ENCODE assay signal across 17 mouse cellular contexts in the genomic region with DNA sequence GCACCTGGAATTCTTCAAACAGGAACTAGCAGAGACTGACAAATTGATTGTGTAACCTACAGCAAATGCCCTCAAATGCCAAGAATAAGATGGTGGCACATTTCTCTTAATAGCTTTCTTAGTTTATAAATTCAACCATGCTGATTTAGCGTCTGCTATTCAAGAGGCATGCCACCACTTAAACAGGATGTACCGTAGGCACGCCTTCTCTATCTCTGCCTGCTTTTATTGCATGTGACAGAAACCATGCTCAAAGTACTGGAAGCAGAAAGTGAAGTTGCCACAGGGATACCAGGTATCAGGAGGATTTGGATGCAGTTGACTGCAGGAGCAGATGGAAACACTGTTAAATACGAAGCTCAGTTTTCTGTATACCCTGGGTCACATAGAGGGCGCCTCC.
A peak's percentile ranks its signal among the peaks of the same experiment; 100 is the strongest.
DNase-seq lines count a peak whose midpoint lies in the region; ATAC-seq lines count a peak whose summit lies in the region.
"Had no signal": no experiment of that assay in that cellular context is flagged by ENCODE, and none has a peak within 500 bp of the region (broad histone marks: within the 10 kb centered on the region; RNA-seq: fewer than 3 reads in every experiment).

No protein-coding gene starts in this region.

- ATAC-seq in kidney, embryonic 16.5 days (ENCODE audit: low FRiP score, low TSS enrichment), result no peak
- peak; percentile 81 for ATAC-seq in CD4-positive, CD25-positive, alpha-beta regulatory T cell, adult 4 months
- ATAC-seq in embryonic facial prominence, embryonic 13.5 days (ENCODE audit: insufficient number of reproducible peaks, insufficient read depth, low FRiP score, low TSS enrichment, low read depth), result no peak
- ATAC-seq in stomach, embryonic 15.5 days (ENCODE audit: insufficient read depth, low FRiP score, low read depth), result no peak
- ATAC-seq in midbrain, embryonic 14.5 days (ENCODE audit: low FRiP score, low TSS enrichment), result no peak
- ATAC-seq: forebrain, embryonic 15.5 days; liver, postnatal 0 days; midbrain, embryonic 13.5 days had no signal

- WGBS in kidney, embryonic 16.5 days, result 68% methylated on average over 5 of the region's 5 CpGs
- WGBS in embryonic facial prominence, embryonic 13.5 days, result 75% methylated on average over 5 of the region's 5 CpGs
- 64% methylated on average over 5 of the region's 5 CpGs for WGBS in stomach, embryonic 15.5 days
- WGBS in midbrain, embryonic 14.5 days, result 91% methylated on average over 5 of the region's 5 CpGs

- H3K36me3 ChIP-seq in kidney, embryonic 16.5 days (ENCODE audit: insufficient read depth, low read length), result no peaks in the 10 kb centered on the region
- H3K36me3 ChIP-seq in embryonic facial prominence, embryonic 13.5 days, result no peaks in the 10 kb centered on the region
- no peaks in the 10 kb centered on the region for H3K36me3 ChIP-seq in stomach, embryonic 15.5 days
- no peaks in the 10 kb centered on the region for H3K36me3 ChIP-seq in midbrain, embryonic 14.5 days (ENCODE audit: control insufficient read depth, insufficient read depth, low read length)
- H3K36me3 ChIP-seq: forebrain, embryonic 15.5 days; heart, embryonic 15.5 days; midbrain, embryonic 13.5 days had no signal

- no peaks in the 10 kb centered on the region for H3K9me3 ChIP-seq in kidney, embryonic 16.5 days (ENCODE audit: low read length)
- no peaks in the 10 kb centered on the region for H3K9me3 ChIP-seq in embryonic facial prominence, embryonic 13.5 days
- no peaks in the 10 kb centered on the region for H3K9me3 ChIP-seq in stomach, embryonic 15.5 days
- no peaks in the 10 kb centered on the region for H3K9me3 ChIP-seq in midbrain, embryonic 14.5 days (ENCODE audit: control insufficient read depth, low read length)
- H3K9me3 ChIP-seq: forebrain, embryonic 15.5 days; heart, embryonic 15.5 days; midbrain, embryonic 13.5 days had no signal

- peak overlapping the region; percentile 22; the same call in 1 of the 2 replicates for H3K27ac ChIP-seq in kidney, embryonic 16.5 days (ENCODE audit: low read length)
- peak overlapping the region; percentile 24 for H3K27ac ChIP-seq in embryonic facial prominence, embryonic 13.5 days
- peak overlapping the region; percentile 19; the same call in 1 of the 2 replicates for H3K27ac ChIP-seq in stomach, embryonic 15.5 days
- no peak overlapping the region for H3K27ac ChIP-seq in midbrain, embryonic 14.5 days (replicated peaks; ENCODE audit: low read depth, low read length)
- H3K27ac ChIP-seq: forebrain, embryonic 15.5 days; heart, adult 2 months; heart, embryonic 15.5 days; kidney, postnatal 0 days; midbrain, embryonic 13.5 days had no signal

- H3K9ac ChIP-seq in kidney, embryonic 16.5 days (replicated peaks; ENCODE audit: low read length), result no peak overlapping the region
- no peak overlapping the region for H3K9ac ChIP-seq in embryonic facial prominence, embryonic 13.5 days
- no peak overlapping the region for H3K9ac ChIP-seq in stomach, embryonic 15.5 days
- H3K9ac ChIP-seq in midbrain, embryonic 14.5 days (replicated peaks; ENCODE audit: low read length), result no peak overlapping the region
- H3K9ac ChIP-seq: forebrain, embryonic 15.5 days; heart, embryonic 15.5 days; liver, postnatal 0 days; midbrain, embryonic 13.5 days had no signal

- no peak for DNase-seq in kidney, postnatal 14 days
- no peak for DNase-seq in midbrain, embryonic 14.5 days
- DNase-seq in lung, postnatal 36 days, result no peak
- DNase-seq: cerebellum, adult 2 months; gastrocnemius, postnatal 25 days; heart, adult 2 months; kidney, adult 11 months; liver, postnatal 0 days had no signal

- peaks cover 54% of the 10 kb centered on the region for H3K4me1 ChIP-seq in kidney, embryonic 16.5 days (ENCODE audit: insufficient read depth, low read length)
- H3K4me1 ChIP-seq in embryonic facial prominence, embryonic 13.5 days, result peaks cover 47% of the 10 kb centered on the region
- peaks cover 26% of the 10 kb centered on the region for H3K4me1 ChIP-seq in stomach, embryonic 15.5 days
- peaks cover 14% of the 10 kb centered on the region for H3K4me1 ChIP-seq in midbrain, embryonic 14.5 days (ENCODE audit: control insufficient read depth, insufficient read depth, low read length)

- H3K4me3 ChIP-seq in kidney, embryonic 16.5 days (ENCODE audit: low read length), result no peak overlapping the region
- no peak overlapping the region for H3K4me3 ChIP-seq in embryonic facial prominence, embryonic 13.5 days
- H3K4me3 ChIP-seq in stomach, embryonic 15.5 days (replicated peaks), result no peak overlapping the region
- no peak overlapping the region for H3K4me3 ChIP-seq in midbrain, embryonic 14.5 days (replicated peaks; ENCODE audit: low read depth, low read length)
- H3K4me3 ChIP-seq: forebrain, embryonic 15.5 days; heart, adult 2 months; heart, embryonic 15.5 days; midbrain, embryonic 13.5 days; myocyte had no signal

- H3K27me3 ChIP-seq in kidney, embryonic 16.5 days (ENCODE audit: insufficient read depth, low read length), result no peaks in the 10 kb centered on the region
- no peaks in the 10 kb centered on the region for H3K27me3 ChIP-seq in embryonic facial prominence, embryonic 13.5 days
- no peaks in the 10 kb centered on the region for H3K27me3 ChIP-seq in stomach, embryonic 15.5 days (replicated peaks)
- H3K27me3 ChIP-seq in midbrain, embryonic 14.5 days (ENCODE audit: control insufficient read depth, insufficient read depth, low read length), result no peaks in the 10 kb centered on the region
- H3K27me3 ChIP-seq: forebrain, embryonic 15.5 days; heart, embryonic 15.5 days; midbrain, embryonic 13.5 days had no signal

- H3K4me2 ChIP-seq in kidney, embryonic 16.5 days (replicated peaks; ENCODE audit: low read depth, low read length), result no peak overlapping the region
- H3K4me2 ChIP-seq in embryonic facial prominence, embryonic 13.5 days, result no peak overlapping the region
- H3K4me2 ChIP-seq in stomach, embryonic 15.5 days, result no peak overlapping the region
- H3K4me2 ChIP-seq in midbrain, embryonic 14.5 days (ENCODE audit: low read length), result no peak overlapping the region
- H3K4me2 ChIP-seq: forebrain, embryonic 15.5 days; heart, embryonic 15.5 days; midbrain, embryonic 13.5 days had no signal
